Mouse (Mus musculus) heart, embryonic 16.5 days (tissue): Measurements from ENCODE around the gene Trpm5. TPM values are rescaled to one million over a fixed set of nuclear protein-coding genes. Genes with fewer than 3 reads are reported as not detected.

ENCODE experiments used
- ATAC-seq: fragments of 200-750 bp; cut with Nextera tagmentation; replicated peaks from 2 replicates; pipeline ENCODE4 v1.8.0; 2017; ENCODE audit warnings: moderate number of reproducible peaks; ENCODE audit not compliant: insufficient read depth, low FRiP score; ENCODE audit errors: extremely low read depth
- H3K27ac ChIP-seq: fragments of 300-500 bp; sonication (generic); 2 replicates; pipeline ENCODE4 v1.5.1; 2014; ENCODE audit warnings: mild to moderate bottlenecking, low read length, control low read depth, moderate library complexity
- H3K27me3 ChIP-seq: fragments of 300-500 bp; sonication (generic); 2 replicates; pipeline ENCODE4 v1.6.1; 2014; ENCODE audit warnings: low read length, mixed read lengths; ENCODE audit not compliant: control insufficient read depth, insufficient read depth
- H3K36me3 ChIP-seq: fragments of 300-500 bp; sonication (generic); 2 replicates; pipeline ENCODE4 v1.6.1; 2014; ENCODE audit not compliant: control insufficient read depth, insufficient read depth
- H3K4me1 ChIP-seq: fragments of 300-500 bp; sonication (generic); 2 replicates; pipeline ENCODE4 v1.6.1; 2014; ENCODE audit warnings: low read length, mixed read lengths; ENCODE audit not compliant: control insufficient read depth, insufficient read depth
- H3K4me2 ChIP-seq: fragments of 300-500 bp; sonication (generic); 2 replicates; pipeline ENCODE4 v1.6.1; 2014; ENCODE audit warnings: low read depth, mild to moderate bottlenecking, control low read depth, low read length
- H3K4me3 ChIP-seq: fragments of 300-500 bp; sonication (generic); 2 replicates; pipeline ENCODE4 v1.5.1; 2014; ENCODE audit warnings: mild to moderate bottlenecking, control low read depth, low read length
- H3K9ac ChIP-seq: fragments of 300-500 bp; sonication (generic); 2 replicates; pipeline ENCODE4 v1.6.1; 2014; ENCODE audit warnings: low read length, control low read depth
- H3K9me3 ChIP-seq: fragments of 300-500 bp; sonication (generic); replicated peaks from 2 replicates; pipeline ENCODE4 v1.6.1; 2016; ENCODE audit warnings: low read length; ENCODE audit not compliant: control insufficient read depth
- polyA plus RNA-seq: library from polyadenylated mRNA; unstranded; fragments of >200 nt; fragmentation: Nextera tagmentation; extraction: Ambion mirVana; gene quantifications from 2 replicates; pipeline ENCODE4 v1.2.1, GENCODE M21; 2015

Trpm5 gene
- polyA plus RNA-seq, 1 experiment from 2014 or later = 3.7 TPM

- Histone ChIP-seq H3K36me3 (peaks cover under 1% of the 10 kb centered on the region; the same call in 1 of the 2 replicates), H3K27ac (no peak overlapping the region)
- no peak for ATAC-seq
Measured at GRCm38 (mm10) chr7:143020040-143020439, 74.4 kb downstream of the Trpm5 start.

More at GRCm38 (mm10) chr7:143020040-143020439, 74.4 kb downstream of the Trpm5 start:
- Histone ChIP-seq H3K4me1 (peaks cover 31% of the 10 kb centered on the region), H3K4me2 (no peak overlapping the region), H3K9me3 (no peaks in the 10 kb centered on the region), H3K27me3 (no peaks in the 10 kb centered on the region), H3K9ac (no peak overlapping the region), H3K4me3 (no peak overlapping the region)

Other genes with a start within 250 kb of the Trpm5 start
- gene Th, start 163.5 kb downstream of the Trpm5 start, polyA plus RNA-seq = 0.28 and 0.31 TPM in 2 replicates
- 0.80 and 0.91 TPM in 2 replicates for gene Ascl2, start 125.4 kb downstream of the Trpm5 start, polyA plus RNA-seq
- 2.5 and 2.9 TPM in 2 replicates for gene Tspan32, start 89.6 kb downstream of the Trpm5 start, polyA plus RNA-seq
- gene Cd81, start 41.9 kb downstream of the Trpm5 start, polyA plus RNA-seq = 878 and 900 TPM in 2 replicates
- gene Tssc4, start 25.4 kb downstream of the Trpm5 start, polyA plus RNA-seq = 59.2 and 61.5 TPM in 2 replicates
- gene Kcnq1, start 11.7 kb upstream of the Trpm5 start, polyA plus RNA-seq = 34.6 and 34.9 TPM in 2 replicates